Mouse (Mus musculus): ENCODE results near the gene Rassf6. TPM values are rescaled to one million over a fixed set of nuclear protein-coding genes. Genes with fewer than 3 reads are reported as not detected.

Rassf6 gene
- polyA plus RNA-seq, 1 experiment = 0.12 TPM

DNA sequence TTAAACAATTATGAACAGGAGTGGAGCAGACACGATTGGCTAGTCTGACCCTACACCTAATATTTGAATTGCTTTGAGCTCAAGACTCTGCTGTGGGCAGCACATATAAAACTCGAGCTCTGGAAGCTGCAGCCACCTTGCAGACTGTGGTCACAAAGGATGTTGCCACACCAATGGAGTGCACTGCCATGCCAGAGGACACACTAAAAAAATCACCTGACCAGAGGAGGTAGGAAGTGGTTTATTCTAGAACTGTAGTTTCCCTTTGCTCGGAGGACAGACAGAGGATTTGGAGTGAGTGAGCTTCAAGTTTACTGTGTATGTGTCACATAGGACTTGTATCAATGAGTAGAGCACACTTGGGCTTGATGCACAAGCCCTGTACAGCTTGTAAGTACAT, 84.4 kb downstream of the Rassf6 start:
- no peak overlapping the region for H3ac ChIP-seq (ENCODE audit: control insufficient read depth, insufficient read length, low read depth)
- H3K36me3 ChIP-seq (ENCODE audit: control insufficient read depth, insufficient read depth) = no peaks in the 10 kb centered on the region
- H3K79me2 ChIP-seq (ENCODE audit: control insufficient read depth, insufficient read depth) = no peaks in the 10 kb centered on the region
- no peak for TF ChIP-seq MAX (IDR thresholded peaks at IDR 0.05)
- TF ChIP-seq USF1 (IDR thresholded peaks at IDR 0.05; ENCODE audit: low read depth) = no peak
- no peak for TF ChIP-seq MYOG (IDR thresholded peaks at IDR 0.05; ENCODE audit: control insufficient read depth, extremely low read depth, insufficient read length)
- TF ChIP-seq FOSL1 (IDR thresholded peaks at IDR 0.05; ENCODE audit: insufficient read depth, low read length, poor library complexity, severe bottlenecking) = no peak
- TF ChIP-seq MYOD1 (IDR thresholded peaks at IDR 0.05; ENCODE audit: control insufficient read depth, insufficient read length, low read depth) = no peak
- TF ChIP-seq CTCF (IDR thresholded peaks at IDR 0.05; ENCODE audit: control insufficient read depth, insufficient read depth, insufficient read length) = no peak
- TF ChIP-seq CEBPB (IDR thresholded peaks at IDR 0.05; ENCODE audit: low read depth) = no peak
- peaks cover 35% of the 10 kb centered on the region for H3K27me3 ChIP-seq (ENCODE audit: control insufficient read depth, insufficient read depth, insufficient read length)
- H3K79me3 ChIP-seq (ENCODE audit: low read depth) = no peaks in the 10 kb centered on the region
- H3K4me3 ChIP-seq (ENCODE audit: insufficient read depth, poor library complexity, severe bottlenecking) = no peak overlapping the region

Other genes with a start within 250 kb of the Rassf6 start
- not detected for gene Alb, start 179.8 kb downstream of the Rassf6 start, polyA plus RNA-seq (2012; fragmentation: generic; extraction: Trizol)
- gene Afp, start 149.9 kb downstream of the Rassf6 start, polyA plus RNA-seq (2012; fragmentation: generic; extraction: Trizol) = 0.26 TPM
- gene Afm, start 121.7 kb downstream of the Rassf6 start, polyA plus RNA-seq (2012; fragmentation: generic; extraction: Trizol) = not detected
- gene 5830473C10Rik, start 79.5 kb downstream of the Rassf6 start, polyA plus RNA-seq (2012; fragmentation: generic; extraction: Trizol) = not detected
- 0.14 TPM for gene Cxcl5, start 118.7 kb upstream of the Rassf6 start, polyA plus RNA-seq (2012; fragmentation: generic; extraction: Trizol)
- gene Ppbp, start 127.9 kb upstream of the Rassf6 start, polyA plus RNA-seq (2012; fragmentation: generic; extraction: Trizol) = 0.06 TPM
- not detected for gene Pf4, start 131.8 kb upstream of the Rassf6 start, polyA plus RNA-seq (2012; fragmentation: generic; extraction: Trizol)
- gene Cxcl3, start 145.4 kb upstream of the Rassf6 start, polyA plus RNA-seq (2012; fragmentation: generic; extraction: Trizol) = not detected
- not detected for gene Cxcl15, start 153.9 kb upstream of the Rassf6 start, polyA plus RNA-seq (2012; fragmentation: generic; extraction: Trizol)

Data from C2C12 (cell line).